Mouse (Mus musculus) spleen, postnatal 10 days (tissue): ENCODE measurements around the gene Ascl1.

Experiments used
- DNase-seq, 2 experiments: peaks; one replicate each; pipeline ENCODE4 v3.0.0; 2021 to 2022; ENCODE audit warnings: low spot score in 2 of 2

The Ascl1 gene

GRCm38 (mm10) chr10:87493576-87493975 is at the start of gene Ascl1:
Gene Ascl1, minus strand, starts transcription at chr10:87493660.
- DNase-seq, result no peak

GRCm38 (mm10) chr10:87534172-87534571 is 40.7 kb upstream of the Ascl1 start:
- DNase-seq, result no peak

GRCm38 (mm10) chr10:87521646-87522045 is 28.2 kb upstream of the Ascl1 start, which contains the start of gene Pah:
Gene Pah, plus strand, starts transcription at chr10:87521795.
- DNase-seq, result no peak

- no peak for DNase-seq
Measured at GRCm38 (mm10) chr10:87520401-87521116, 27.1 kb upstream of the Ascl1 start.

- DNase-seq, result no peak
Measured at GRCm38 (mm10) chr10:87518585-87518984, 25.1 kb upstream of the Ascl1 start.

GRCm38 (mm10) chr10:87513052-87513451 is 19.6 kb upstream of the Ascl1 start:
- DNase-seq, result no peak

- no peak for DNase-seq
Measured at GRCm38 (mm10) chr10:87508581-87508980, 15.1 kb upstream of the Ascl1 start.

GRCm38 (mm10) chr10:87503946-87504345 is 10.5 kb upstream of the Ascl1 start:
- DNase-seq, result peak in 1 of 2 experiments; percentile 49

- DNase-seq, result no peak
Measured at GRCm38 (mm10) chr10:87502283-87502682, 8.8 kb upstream of the Ascl1 start.

GRCm38 (mm10) chr10:87501659-87502042 is 8.2 kb upstream of the Ascl1 start:
- DNase-seq, result no peak

- no peak for DNase-seq
Measured at GRCm38 (mm10) chr10:87500926-87501658, 7.6 kb upstream of the Ascl1 start.

GRCm38 (mm10) chr10:87497056-87497455 is 3.6 kb upstream of the Ascl1 start:
- no peak for DNase-seq

- DNase-seq, result no peak
Measured at GRCm38 (mm10) chr10:87494596-87494995, 1.1 kb upstream of the Ascl1 start.

- DNase-seq, result no peak
Measured at GRCm38 (mm10) chr10:87494176-87494575, 716 bp upstream of the Ascl1 start.

GRCm38 (mm10) chr10:87492661-87493551 is 554 bp downstream of the Ascl1 start:
- no peak for DNase-seq

GRCm38 (mm10) chr10:87492332-87492660 is 1.2 kb downstream of the Ascl1 start:
- no peak for DNase-seq

- DNase-seq, result no peak
Measured at GRCm38 (mm10) chr10:87491485-87492040, 1.9 kb downstream of the Ascl1 start.

GRCm38 (mm10) chr10:87490328-87490727 is 3.1 kb downstream of the Ascl1 start:
- no peak for DNase-seq

GRCm38 (mm10) chr10:87489246-87490009 is 4.0 kb downstream of the Ascl1 start:
- no peak for DNase-seq

GRCm38 (mm10) chr10:87488429-87489145 is 4.9 kb downstream of the Ascl1 start:
- no peak for DNase-seq
